10 mouse cellular contexts compared by ENCODE assay signal in the genomic region with DNA sequence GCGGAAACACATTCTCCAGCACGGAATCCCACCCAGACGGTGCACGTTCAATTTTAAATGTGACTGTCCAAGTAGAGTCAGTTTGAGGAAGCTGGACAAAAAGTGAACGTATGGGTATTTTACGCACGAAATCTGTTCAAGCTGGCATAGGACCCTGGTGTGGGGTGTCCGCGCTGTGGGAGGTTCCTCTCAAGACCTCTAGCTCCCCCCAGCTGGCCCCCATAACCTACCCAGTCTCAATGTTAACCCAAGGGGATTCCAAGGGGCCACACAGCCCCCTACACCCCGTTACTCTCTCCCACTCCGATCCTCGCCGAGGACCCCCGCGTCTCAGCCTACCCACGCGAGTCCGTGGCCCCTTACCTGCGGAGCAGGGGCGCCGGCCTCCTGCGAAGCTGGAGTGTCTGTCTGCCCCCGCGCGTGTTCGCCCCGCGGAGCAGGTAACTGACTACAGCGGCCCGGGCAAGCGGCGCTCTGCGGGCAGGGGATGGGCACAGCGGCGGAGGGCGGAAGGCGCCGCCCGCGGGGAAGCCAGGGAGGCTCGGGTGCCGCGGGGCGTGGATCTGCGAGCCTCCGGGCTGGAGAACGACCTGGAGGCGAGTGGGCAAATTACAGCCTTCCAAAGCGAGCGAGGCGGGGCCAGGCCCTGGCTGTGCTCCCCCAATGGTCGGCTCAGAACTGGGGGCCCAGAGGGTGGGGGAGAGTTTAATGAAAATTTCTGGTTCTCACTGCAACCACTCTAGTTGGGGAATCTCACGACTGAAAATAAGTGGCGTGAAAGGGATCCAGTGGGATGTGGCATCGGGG. TPM values are rescaled to one million over a fixed set of nuclear protein-coding genes. Genes with fewer than 3 reads are reported as not detected.
DNase-seq lines count a peak whose midpoint lies in the region; ATAC-seq and TF ChIP-seq lines count a peak whose summit lies in the region.
"Not testable (repeated sequence)": the region's sequence is repeated elsewhere in the genome, so short reads cannot be mapped to it uniquely, and the experiment has no call there.
"Had no signal": no experiment of that assay in that cellular context is flagged by ENCODE, and none has a peak within 500 bp of the region (broad histone marks: within the 10 kb centered on the region; RNA-seq: fewer than 3 reads in every experiment).

No protein-coding gene starts in this region.

- DNase-seq in embryonic facial prominence, embryonic 10.5 days (ENCODE audit: low spot score), result peak; percentile 50
- peak; percentile 7 for DNase-seq in kidney, postnatal 0 days (ENCODE audit: low spot score)
- peak; percentile 26 for DNase-seq in liver, postnatal 0 days
- DNase-seq in naive thymus-derived CD4-positive, alpha-beta T cell, adult 2 months (ENCODE audit: low read depth), result peak; percentile 38

- TF ChIP-seq EP300 in ES-Bruce4 (IDR thresholded peaks at IDR 0.05; ENCODE audit: insufficient read depth, low read depth, low read length); liver, postnatal 0 days (IDR thresholded peaks at IDR 0.05; ENCODE audit: low read depth): not testable (repeated sequence)

- H3K27me3 ChIP-seq in ES-Bruce4 (ENCODE audit: control insufficient read depth, insufficient read depth, low read length, poor library complexity, severe bottlenecking), result peaks cover 21% of the 10 kb centered on the region
- peaks cover 73% of the 10 kb centered on the region for H3K27me3 ChIP-seq in embryonic facial prominence, embryonic 10.5 days (replicated peaks; ENCODE audit: low read depth, poor library complexity, severe bottlenecking)
- peaks cover 54% of the 10 kb centered on the region for H3K27me3 ChIP-seq in hindbrain, embryonic 12.5 days
- peaks cover 15% of the 10 kb centered on the region for H3K27me3 ChIP-seq in kidney, postnatal 0 days (ENCODE audit: insufficient read depth, low read length)
- peaks cover 56% of the 10 kb centered on the region for H3K27me3 ChIP-seq in liver, postnatal 0 days (ENCODE audit: insufficient read depth, low read length)
- peaks cover 24% of the 10 kb centered on the region for H3K27me3 ChIP-seq in stomach, embryonic 15.5 days (replicated peaks)

- H3K9me3 ChIP-seq in ES-Bruce4 (replicated peaks; ENCODE audit: control insufficient read depth, insufficient read depth, low read length, poor library complexity, severe bottlenecking); embryonic facial prominence, embryonic 10.5 days; hindbrain, embryonic 12.5 days (replicated peaks); kidney, postnatal 0 days (replicated peaks; ENCODE audit: low read length); liver, postnatal 0 days (ENCODE audit: low read length); stomach, embryonic 15.5 days: not testable (repeated sequence)

- peak overlapping the region; percentile 30 for H3K4me3 ChIP-seq in ES-Bruce4 (ENCODE audit: low read depth, low read length)
- H3K4me3 ChIP-seq in embryonic facial prominence, embryonic 10.5 days, result peak overlapping the region; percentile 80
- peak overlapping the region; percentile 9; the same call in 1 of the 2 replicates for H3K4me3 ChIP-seq in hindbrain, embryonic 12.5 days
- peak overlapping the region; percentile 78; the same call in 1 of the 2 replicates for H3K4me3 ChIP-seq in kidney, postnatal 0 days (replicated peaks; ENCODE audit: low read depth, low read length)
- H3K4me3 ChIP-seq in liver, postnatal 0 days (ENCODE audit: low read depth, low read length), result peak overlapping the region; percentile 68
- peak overlapping the region; percentile 24 for H3K4me3 ChIP-seq in stomach, embryonic 15.5 days (replicated peaks)

- H3K9ac ChIP-seq in ES-Bruce4 (ENCODE audit: low read depth, poor library complexity, severe bottlenecking), result peak overlapping the region; percentile 65
- H3K9ac ChIP-seq in hindbrain, embryonic 12.5 days; kidney, postnatal 0 days (ENCODE audit: low read depth, low read length); liver, postnatal 0 days (replicated peaks); stomach, embryonic 15.5 days: not testable (repeated sequence)

- H3K4me2 ChIP-seq in hindbrain, embryonic 12.5 days (replicated peaks), result peak overlapping the region; percentile 42
- H3K4me2 ChIP-seq in kidney, postnatal 0 days (ENCODE audit: low read length), result peak overlapping the region; percentile 97; the same call in 1 of the 2 replicates
- peak overlapping the region; percentile 96 for H3K4me2 ChIP-seq in liver, postnatal 0 days (ENCODE audit: low read depth, low read length)
- peak overlapping the region; percentile 75 for H3K4me2 ChIP-seq in stomach, embryonic 15.5 days

- H3K36me3 ChIP-seq in ES-Bruce4 (ENCODE audit: control insufficient read depth, insufficient read depth, low read length, poor library complexity, severe bottlenecking); embryonic facial prominence, embryonic 10.5 days (replicated peaks); hindbrain, embryonic 12.5 days; kidney, postnatal 0 days (ENCODE audit: insufficient read depth, low read length); liver, postnatal 0 days (replicated peaks; ENCODE audit: insufficient read depth, low read length); stomach, embryonic 15.5 days: not testable (repeated sequence)

- H3K27ac ChIP-seq in ES-Bruce4 (ENCODE audit: insufficient read depth, low read length); embryonic facial prominence, embryonic 10.5 days (replicated peaks); hindbrain, embryonic 12.5 days; kidney, postnatal 0 days; liver, postnatal 0 days (ENCODE audit: low read depth); stomach, embryonic 15.5 days: not testable (repeated sequence)

- TF ChIP-seq CTCF in ES-Bruce4 (IDR thresholded peaks at IDR 0.05; ENCODE audit: low read depth, low read length); kidney, postnatal 0 days (IDR thresholded peaks at IDR 0.05; ENCODE audit: low read depth); liver, postnatal 0 days (IDR thresholded peaks at IDR 0.05; ENCODE audit: low read depth): not testable (repeated sequence)

- peak; percentile 19; the same call in 1 of the 2 replicates for ATAC-seq in granulocyte monocyte progenitor cell, adult 5-6 weeks (replicated peaks; ENCODE audit: poor library complexity, severe bottlenecking)
- not testable (repeated sequence) for ATAC-seq in hindbrain, embryonic 12.5 days (ENCODE audit: low FRiP score); kidney, postnatal 0 days (replicated peaks; ENCODE audit: low FRiP score, low read depth); liver, postnatal 0 days; stomach, embryonic 15.5 days (ENCODE audit: insufficient read depth, low FRiP score, low read depth)

- not testable (repeated sequence) for TF ChIP-seq POLR2A in ES-Bruce4 (IDR thresholded peaks at IDR 0.05; ENCODE audit: insufficient read depth, low read length)

- not testable (repeated sequence) for H3K4me1 ChIP-seq in ES-Bruce4 (ENCODE audit: control insufficient read depth, insufficient read depth, low read length); kidney, postnatal 0 days (replicated peaks; ENCODE audit: insufficient read depth, low read length)
- H3K4me1 ChIP-seq in embryonic facial prominence, embryonic 10.5 days, result peaks cover 29% of the 10 kb centered on the region
- H3K4me1 ChIP-seq in hindbrain, embryonic 12.5 days, result peaks cover 15% of the 10 kb centered on the region
- H3K4me1 ChIP-seq in liver, postnatal 0 days (ENCODE audit: insufficient read depth), result peaks cover 10% of the 10 kb centered on the region; the same call in 1 of the 2 replicates
- peaks cover 18% of the 10 kb centered on the region for H3K4me1 ChIP-seq in stomach, embryonic 15.5 days

- 1% methylated on average over 55 of the region's 55 CpGs for WGBS in embryonic facial prominence, embryonic 10.5 days
- WGBS in hindbrain, embryonic 12.5 days, result under 1% methylated on average over 55 of the region's 55 CpGs
- under 1% methylated on average over 54 of the region's 55 CpGs for WGBS in kidney, postnatal 0 days
- 2% methylated on average over 54 of the region's 55 CpGs for WGBS in liver, postnatal 0 days (ENCODE audit: insufficient replicate concordance)
- WGBS in stomach, embryonic 15.5 days, result 2% methylated on average over 55 of the region's 55 CpGs

RNA-seq across cellular contexts. Expression of a gene that starts 2.2 kb away (rescaled TPM):
- 6.7 and 9.4 TPM in 2 replicates for polyA plus RNA-seq in ES-Bruce4 (2011; ENCODE audit: insufficient read depth, insufficient read length, low read depth, missing spikeins)
- 17.6 and 23.7 TPM in 2 replicates for polyA plus RNA-seq in embryonic facial prominence, embryonic 10.5 days (2016; fragmentation: Nextera tagmentation; extraction: Ambion mirVana)
- 3.1 and 16.4 TPM in 2 replicates for total RNA-seq in granulocyte monocyte progenitor cell, adult 5-6 weeks (2014; fragmentation: Nextera tagmentation)
- total RNA-seq in granulocyte monocyte progenitor cell, adult 5-6 weeks (2017), result 2.9 and 3.1 TPM in 2 replicates
- polyA plus RNA-seq in hindbrain, embryonic 12.5 days (2016; fragmentation: Nextera tagmentation; extraction: Ambion mirVana), result 13.5 and 15.6 TPM in 2 replicates
- 37.1 and 37.8 TPM in 2 replicates for polyA plus RNA-seq in kidney, postnatal 0 days (2015; fragmentation: Nextera tagmentation; extraction: Ambion mirVana)
- 6.8 and 8.2 TPM in 2 replicates for polyA plus RNA-seq in liver, postnatal 0 days (2015; fragmentation: Nextera tagmentation; extraction: Ambion mirVana)
- 21.3 and 21.6 TPM in 2 replicates for polyA plus RNA-seq in stomach, embryonic 15.5 days (2015; fragmentation: Nextera tagmentation; extraction: Ambion mirVana)

RNA-seq across cellular contexts. Expression of a gene that starts 7.1 kb away (rescaled TPM):
- 10.7 and 12.3 TPM in 2 replicates for polyA plus RNA-seq in ES-Bruce4 (2011; ENCODE audit: insufficient read depth, insufficient read length, low read depth, missing spikeins)
- 12.2 and 16.1 TPM in 2 replicates for polyA plus RNA-seq in embryonic facial prominence, embryonic 10.5 days (2016; fragmentation: Nextera tagmentation; extraction: Ambion mirVana)
- total RNA-seq in granulocyte monocyte progenitor cell, adult 5-6 weeks (2014; fragmentation: Nextera tagmentation), result 0.97 TPM in 1 of 2 replicates, not detected in the other
- 0.65 and 1.5 TPM in 2 replicates for total RNA-seq in granulocyte monocyte progenitor cell, adult 5-6 weeks (2017)
- 6.1 and 6.8 TPM in 2 replicates for polyA plus RNA-seq in hindbrain, embryonic 12.5 days (2016; fragmentation: Nextera tagmentation; extraction: Ambion mirVana)
- polyA plus RNA-seq in kidney, postnatal 0 days (2015; fragmentation: Nextera tagmentation; extraction: Ambion mirVana), result 6.8 and 7.2 TPM in 2 replicates
- polyA plus RNA-seq in liver, postnatal 0 days (2015; fragmentation: Nextera tagmentation; extraction: Ambion mirVana), result 2.1 and 2.8 TPM in 2 replicates
- polyA plus RNA-seq in stomach, embryonic 15.5 days (2015; fragmentation: Nextera tagmentation; extraction: Ambion mirVana), result 8.3 and 9.3 TPM in 2 replicates
- total RNA-seq: gastrocnemius, postnatal 36 days; layer of hippocampus, postnatal 10 days had no signal

RNA-seq across cellular contexts. Expression of a gene that starts 7.1 kb away (rescaled TPM):
- not detected in 2 replicates for polyA plus RNA-seq in ES-Bruce4 (2011; ENCODE audit: insufficient read depth, insufficient read length, low read depth, missing spikeins)
- polyA plus RNA-seq in embryonic facial prominence, embryonic 10.5 days (2016; fragmentation: Nextera tagmentation; extraction: Ambion mirVana), result 0.25 and 0.72 TPM in 2 replicates
- total RNA-seq in granulocyte monocyte progenitor cell, adult 5-6 weeks (2014; fragmentation: Nextera tagmentation), result not detected in 2 replicates
- not detected in 2 replicates for total RNA-seq in granulocyte monocyte progenitor cell, adult 5-6 weeks (2017)
- 0.85 and 1.2 TPM in 2 replicates for polyA plus RNA-seq in hindbrain, embryonic 12.5 days (2016; fragmentation: Nextera tagmentation; extraction: Ambion mirVana)
- 0.88 TPM in 2 replicates for polyA plus RNA-seq in kidney, postnatal 0 days (2015; fragmentation: Nextera tagmentation; extraction: Ambion mirVana)
- polyA plus RNA-seq in liver, postnatal 0 days (2015; fragmentation: Nextera tagmentation; extraction: Ambion mirVana), result not detected in 2 replicates
- polyA plus RNA-seq in stomach, embryonic 15.5 days (2015; fragmentation: Nextera tagmentation; extraction: Ambion mirVana), result 0.68 and 0.98 TPM in 2 replicates
- total RNA-seq: gastrocnemius, postnatal 36 days; layer of hippocampus, postnatal 10 days had no signal

Comparison
In these comparisons a context has a peak if more than half of its experiments do, and no peak if none do; other contexts are left out.
1. H3K4me3 ChIP-seq: peak in every context shown above with its lines; median percentile 80 in embryonic facial prominence, embryonic 10.5 days; 78 in kidney, postnatal 0 days; 68 in liver, postnatal 0 days; 30 in ES-Bruce4; 24 in stomach, embryonic 15.5 days; 9 in hindbrain, embryonic 12.5 days.
2. H3K4me2 ChIP-seq: peak in every context shown above with its lines; median percentile 97 in kidney, postnatal 0 days; 96 in liver, postnatal 0 days; 75 in stomach, embryonic 15.5 days; 42 in hindbrain, embryonic 12.5 days.